Mouse (Mus musculus): ENCODE measurements around the gene Tcf23. TPM values are rescaled to one million over a fixed set of nuclear protein-coding genes. Genes with fewer than 3 reads are reported as not detected.

Tcf23 gene
- polyA plus RNA-seq (2012; rRNA removed) (0.01 TPM in 2 replicates), polyA plus RNA-seq (2014; fragmentation: Nextera tagmentation; extraction: Ambion mirVana) (0.09 TPM in 1 of 2 replicates, not detected in the other)

DNA sequence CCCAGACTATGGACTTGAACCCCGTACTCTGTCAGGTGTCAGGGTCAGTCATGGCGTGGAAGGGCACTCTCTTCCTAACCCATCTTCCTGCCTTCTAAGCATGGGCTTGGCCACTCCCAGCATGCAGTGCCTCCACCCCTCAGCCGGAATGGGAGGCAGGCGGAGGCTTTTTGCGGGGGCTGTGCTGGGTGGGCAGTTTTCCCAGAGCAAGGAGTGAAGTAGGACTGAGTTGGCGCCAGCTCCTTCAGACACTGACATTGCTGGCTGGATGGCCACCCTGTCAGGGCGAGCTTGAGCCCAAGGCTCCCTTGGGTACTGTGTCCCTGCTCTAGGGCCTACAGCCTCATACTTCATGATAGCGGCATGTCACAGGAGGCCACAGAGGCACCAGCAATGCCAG is at the start of gene Tcf23:
Gene Tcf23, plus strand, starts transcription at position 247 of the 400 bp plus-strand sequence.
- Histone ChIP-seq H3K9me3 (ENCODE audit: control insufficient read depth, low read length) (no peaks in the 10 kb centered on the region), H3K4me2 (ENCODE audit: low read depth) (no peak within 1 kb of the TSS), H3K4me1 (replicated peaks; ENCODE audit: control insufficient read depth in 2 of 2, insufficient read depth in 2 of 2, low read length in 1 of 2) (peaks cover 4 to 8% of the 10 kb centered on the region in 2 experiments), H3K27ac (no peak within 1 kb of the TSS), H3K27me3 (ENCODE audit: control insufficient read depth, insufficient read depth, low read length) (no peaks in the 10 kb centered on the region), H3K36me3 (replicated peaks; ENCODE audit: control insufficient read depth, insufficient read depth, low read depth) (no peaks in the 10 kb centered on the region), H3K4me3 (ENCODE audit: insufficient read depth in 1 of 2, low read depth in 2 of 2, low read length in 2 of 2) (no peak within 1 kb of the TSS), H3K9ac (replicated peaks) (no peak within 1 kb of the TSS)
- no peak for TF ChIP-seq CTCF (IDR thresholded peaks at IDR 0.05; ENCODE audit: low read depth)
- TF ChIP-seq EP300 (IDR thresholded peaks at IDR 0.05; ENCODE audit: low read depth): no peak
- DNase-seq (ENCODE audit: low read depth in 3 of 3, low spot score in 3 of 3) (no peak), ATAC-seq (ENCODE audit: insufficient read depth) (no peak)
- 68% methylated on average over 8 of the region's 8 CpGs for WGBS (ENCODE audit: insufficient replicate concordance)

DNA sequence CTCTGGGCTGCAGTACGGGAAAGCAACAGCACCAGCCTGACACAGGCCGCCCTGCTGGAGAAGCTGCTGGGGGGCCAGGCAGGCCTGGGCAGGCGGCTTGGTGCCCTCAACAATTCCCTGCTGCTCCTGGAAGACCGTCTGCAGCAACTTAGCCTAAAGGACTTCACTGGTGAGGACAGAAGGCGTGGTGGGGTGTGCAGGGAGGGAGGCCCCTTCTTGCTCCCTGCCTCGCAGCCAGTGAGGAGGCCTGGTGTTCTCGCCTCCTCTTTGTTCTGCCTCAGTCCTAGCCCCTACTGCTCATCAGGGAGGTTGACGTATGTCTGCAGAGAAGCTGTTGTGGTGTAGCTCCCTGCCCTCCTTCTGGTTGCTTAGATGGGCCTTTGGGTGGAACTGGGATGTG is 49.8 kb upstream of the Tcf23 start:
- no peak for ATAC-seq (ENCODE audit: insufficient read depth)
- Histone ChIP-seq H3K27me3 (ENCODE audit: control insufficient read depth, insufficient read depth, low read length) (no peaks in the 10 kb centered on the region), H3K27ac (no peak overlapping the region), H3K9me3 (ENCODE audit: control insufficient read depth, low read length) (no peaks in the 10 kb centered on the region), H3K4me1 (replicated peaks; ENCODE audit: control insufficient read depth in 2 of 2, insufficient read depth in 2 of 2, low read length in 1 of 2) (peaks cover 21 to 45% of the 10 kb centered on the region in 2 experiments), H3K4me2 (ENCODE audit: low read depth) (no peak overlapping the region), H3K36me3 (replicated peaks; ENCODE audit: control insufficient read depth, insufficient read depth, low read depth) (no peaks in the 10 kb centered on the region), H3K9ac (replicated peaks) (no peak overlapping the region), H3K4me3 (ENCODE audit: insufficient read depth in 1 of 2, low read depth in 2 of 2, low read length in 2 of 2) (no peak overlapping the region)
- DNase-seq (ENCODE audit: low read depth in 3 of 3, low spot score in 3 of 3): no peak
- 75% methylated on average over 8 of the region's 8 CpGs for WGBS (ENCODE audit: insufficient replicate concordance)
- no peak for TF ChIP-seq EP300 (IDR thresholded peaks at IDR 0.05; ENCODE audit: low read depth)
- TF ChIP-seq CTCF (IDR thresholded peaks at IDR 0.05; ENCODE audit: low read depth): no peak

DNA sequence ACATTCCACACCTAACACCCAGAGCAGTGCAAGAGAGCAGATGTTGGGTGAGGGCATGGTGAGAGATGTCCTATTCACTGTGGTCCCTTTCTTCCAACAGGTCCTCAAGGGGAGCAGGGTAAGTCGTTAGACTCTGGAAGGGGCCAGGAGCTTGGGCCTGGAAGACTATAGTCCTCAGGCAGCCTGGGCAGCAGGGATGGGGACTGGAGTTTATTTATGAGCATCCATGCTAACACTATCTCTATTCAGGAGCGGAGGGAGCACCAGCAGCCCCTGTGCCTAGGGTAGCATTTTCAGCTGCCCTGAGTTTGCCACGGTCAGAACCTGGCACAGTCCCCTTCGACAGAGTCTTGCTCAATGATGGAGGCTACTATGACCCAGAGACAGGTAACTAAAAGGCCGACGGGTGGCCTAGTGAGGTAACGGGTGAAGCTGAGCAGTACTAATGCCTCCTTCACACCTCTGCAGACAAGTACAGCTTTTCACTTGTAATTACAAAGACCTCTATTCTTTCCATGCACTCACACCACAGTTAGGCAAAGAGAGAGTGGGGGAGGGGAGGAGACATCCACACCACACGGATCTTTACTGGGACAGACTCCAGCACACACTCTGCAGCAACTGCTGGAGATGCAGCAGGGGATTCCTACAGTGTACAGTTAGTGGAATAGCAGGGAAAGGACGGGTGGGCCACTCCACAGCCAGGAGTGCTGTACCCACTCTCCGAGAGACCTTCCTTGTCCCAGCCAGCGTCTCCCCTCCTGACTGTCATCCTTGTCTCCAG is 48.4 kb upstream of the Tcf23 start:
- ATAC-seq (ENCODE audit: insufficient read depth): no peak
- no peaks in the 10 kb centered on the region for H3K36me3 ChIP-seq (replicated peaks; ENCODE audit: control insufficient read depth, insufficient read depth, low read depth)
- H3K4me3 ChIP-seq (ENCODE audit: insufficient read depth in 1 of 2, low read depth in 2 of 2, low read length in 2 of 2): no peak overlapping the region
- H3K4me2 ChIP-seq (ENCODE audit: low read depth): no peak overlapping the region
- no peak for DNase-seq (ENCODE audit: low read depth in 3 of 3, low spot score in 3 of 3)
- no peak overlapping the region for H3K27ac ChIP-seq
- TF ChIP-seq EP300 (IDR thresholded peaks at IDR 0.05; ENCODE audit: low read depth) (no peak), CTCF (IDR thresholded peaks at IDR 0.05; ENCODE audit: low read depth) (no peak)
- 73% methylated on average over 11 of the region's 11 CpGs for WGBS (ENCODE audit: insufficient replicate concordance)
- H3K9me3 ChIP-seq (ENCODE audit: control insufficient read depth, low read length): no peaks in the 10 kb centered on the region
- peaks cover 16 to 37% of the 10 kb centered on the region in 2 experiments for H3K4me1 ChIP-seq (replicated peaks; ENCODE audit: control insufficient read depth in 2 of 2, insufficient read depth in 2 of 2, low read length in 1 of 2)
- H3K9ac ChIP-seq (replicated peaks): no peak overlapping the region
- no peaks in the 10 kb centered on the region for H3K27me3 ChIP-seq (ENCODE audit: control insufficient read depth, insufficient read depth, low read length)

DNA sequence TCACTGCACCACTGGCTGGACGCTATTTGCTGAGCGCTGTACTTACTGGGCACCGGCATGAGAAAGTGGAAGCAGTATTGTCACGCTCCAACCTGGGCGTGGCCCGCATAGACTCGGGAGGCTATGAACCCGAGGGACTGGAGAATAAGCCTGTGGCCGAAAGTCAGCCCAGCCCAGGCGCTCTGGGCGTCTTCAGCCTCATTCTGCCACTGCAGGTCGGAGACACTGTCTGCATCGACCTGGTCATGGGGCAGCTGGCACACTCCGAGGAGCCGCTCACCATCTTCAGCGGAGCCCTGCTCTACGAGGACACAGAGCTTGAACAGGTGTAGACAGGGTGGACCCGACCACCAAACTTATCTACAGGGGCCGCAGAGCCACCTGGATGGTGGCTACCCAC is 47.8 kb upstream of the Tcf23 start:
- no peaks in the 10 kb centered on the region for H3K9me3 ChIP-seq (ENCODE audit: control insufficient read depth, low read length)
- no peak for ATAC-seq (ENCODE audit: insufficient read depth)
- H3K4me2 ChIP-seq (ENCODE audit: low read depth): peak overlapping the region; percentile 90
- H3K36me3 ChIP-seq (replicated peaks; ENCODE audit: control insufficient read depth, insufficient read depth, low read depth): no peaks in the 10 kb centered on the region
- no peak for TF ChIP-seq CTCF (IDR thresholded peaks at IDR 0.05; ENCODE audit: low read depth)
- TF ChIP-seq EP300 (IDR thresholded peaks at IDR 0.05; ENCODE audit: low read depth): no peak
- H3K27me3 ChIP-seq (ENCODE audit: control insufficient read depth, insufficient read depth, low read length): no peaks in the 10 kb centered on the region
- H3K27ac ChIP-seq: no peak overlapping the region
- no peak for DNase-seq (ENCODE audit: low read depth in 3 of 3, low spot score in 3 of 3)
- no peak overlapping the region; a peak in 1 of 4 replicates for H3K4me3 ChIP-seq (ENCODE audit: insufficient read depth in 1 of 2, low read depth in 2 of 2, low read length in 2 of 2)
- peaks cover 16 to 32% of the 10 kb centered on the region in 2 experiments for H3K4me1 ChIP-seq (replicated peaks; ENCODE audit: control insufficient read depth in 2 of 2, insufficient read depth in 2 of 2, low read length in 1 of 2)
- WGBS (ENCODE audit: insufficient replicate concordance): 55% methylated on average over 19 of the region's 19 CpGs
- H3K9ac ChIP-seq (replicated peaks): no peak overlapping the region

DNA sequence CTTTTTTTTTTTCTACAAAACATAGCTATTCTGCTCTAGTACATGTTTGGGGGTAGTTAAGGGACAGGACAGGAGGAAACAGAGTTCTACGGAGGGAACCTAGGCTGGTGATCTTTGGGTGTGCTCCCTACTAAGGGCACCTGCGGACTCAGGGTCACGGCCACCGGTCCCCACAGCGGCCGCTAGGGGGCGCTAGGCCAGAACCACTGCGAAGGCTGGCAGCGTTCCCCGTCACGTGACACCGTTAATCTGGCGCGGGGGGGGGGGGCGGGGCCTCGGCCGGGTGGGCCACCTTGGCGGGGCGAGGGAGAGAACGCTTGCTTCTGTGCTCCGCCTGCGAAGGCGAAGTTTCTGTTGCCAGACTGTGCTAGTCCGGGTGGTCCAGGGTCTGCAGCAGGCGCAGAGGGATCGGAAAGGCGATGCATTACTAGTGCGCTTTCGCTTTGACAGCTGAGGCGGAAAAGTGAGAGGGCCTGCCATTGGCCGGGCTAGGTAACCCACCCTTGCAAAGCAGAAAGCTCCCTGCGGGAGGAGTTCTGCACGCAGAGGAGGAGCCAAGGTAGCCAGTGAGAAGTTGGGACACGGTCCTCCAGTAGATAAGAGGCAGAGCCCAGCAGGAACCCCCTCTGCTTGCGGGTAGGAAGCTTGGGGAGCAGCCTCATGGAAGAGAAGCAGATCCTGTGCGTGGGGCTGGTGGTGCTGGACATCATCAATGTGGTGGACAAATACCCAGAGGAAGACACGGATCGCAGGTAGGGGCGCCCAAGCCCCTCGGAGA is 47.0 kb upstream of the Tcf23 start, which contains the start of gene Khk:
Gene Khk, plus strand, starts transcription at position 176 of the 778 bp plus-strand sequence.
- H3K9ac ChIP-seq (replicated peaks): peak within 1 kb of the TSS; percentile 75
- peak within 1 kb of the TSS; percentile 90 for H3K4me2 ChIP-seq (ENCODE audit: low read depth)
- H3K27ac ChIP-seq: peak within 1 kb of the TSS; percentile 41
- DNase-seq (ENCODE audit: low read depth in 3 of 3, low spot score in 3 of 3) (peak; percentile 81 to 87 (median 85)), ATAC-seq (ENCODE audit: insufficient read depth) (peak; percentile 93)
- H3K27me3 ChIP-seq (ENCODE audit: control insufficient read depth, insufficient read depth, low read length): no peaks in the 10 kb centered on the region
- TF ChIP-seq CTCF (IDR thresholded peaks at IDR 0.05; ENCODE audit: low read depth) (peak; percentile 96), EP300 (IDR thresholded peaks at IDR 0.05; ENCODE audit: low read depth) (no peak)
- under 1% methylated on average over 35 of the region's 40 CpGs for WGBS (ENCODE audit: insufficient replicate concordance)
- H3K9me3 ChIP-seq (ENCODE audit: control insufficient read depth, low read length): no peaks in the 10 kb centered on the region
- peaks cover 16 to 25% of the 10 kb centered on the region in 2 experiments for H3K4me1 ChIP-seq (replicated peaks; ENCODE audit: control insufficient read depth in 2 of 2, insufficient read depth in 2 of 2, low read length in 1 of 2)
- H3K4me3 ChIP-seq (ENCODE audit: insufficient read depth in 1 of 2, low read depth in 2 of 2, low read length in 2 of 2): peak within 1 kb of the TSS; percentile 60 to 90
- no peaks in the 10 kb centered on the region for H3K36me3 ChIP-seq (replicated peaks; ENCODE audit: control insufficient read depth, insufficient read depth, low read depth)

Data from liver, embryonic 14.5 days (tissue).